Mouse (Mus musculus) adrenal gland, adult (tissue): ENCODE measurements around the gene Gmpr.
"Not testable (repeated sequence)": the region's sequence is repeated elsewhere in the genome, so short reads cannot be mapped to it uniquely, and the experiment has no call there.

Source experiments
- DNase-seq, 2 experiments: peaks; one replicate each; pipeline ENCODE4 v3.0.0; 2022 to 2023; ENCODE audit warnings: low spot score in 1 of 2; ENCODE audit not compliant: inconsistent age in 2 of 2

Gene Gmpr

DNA sequence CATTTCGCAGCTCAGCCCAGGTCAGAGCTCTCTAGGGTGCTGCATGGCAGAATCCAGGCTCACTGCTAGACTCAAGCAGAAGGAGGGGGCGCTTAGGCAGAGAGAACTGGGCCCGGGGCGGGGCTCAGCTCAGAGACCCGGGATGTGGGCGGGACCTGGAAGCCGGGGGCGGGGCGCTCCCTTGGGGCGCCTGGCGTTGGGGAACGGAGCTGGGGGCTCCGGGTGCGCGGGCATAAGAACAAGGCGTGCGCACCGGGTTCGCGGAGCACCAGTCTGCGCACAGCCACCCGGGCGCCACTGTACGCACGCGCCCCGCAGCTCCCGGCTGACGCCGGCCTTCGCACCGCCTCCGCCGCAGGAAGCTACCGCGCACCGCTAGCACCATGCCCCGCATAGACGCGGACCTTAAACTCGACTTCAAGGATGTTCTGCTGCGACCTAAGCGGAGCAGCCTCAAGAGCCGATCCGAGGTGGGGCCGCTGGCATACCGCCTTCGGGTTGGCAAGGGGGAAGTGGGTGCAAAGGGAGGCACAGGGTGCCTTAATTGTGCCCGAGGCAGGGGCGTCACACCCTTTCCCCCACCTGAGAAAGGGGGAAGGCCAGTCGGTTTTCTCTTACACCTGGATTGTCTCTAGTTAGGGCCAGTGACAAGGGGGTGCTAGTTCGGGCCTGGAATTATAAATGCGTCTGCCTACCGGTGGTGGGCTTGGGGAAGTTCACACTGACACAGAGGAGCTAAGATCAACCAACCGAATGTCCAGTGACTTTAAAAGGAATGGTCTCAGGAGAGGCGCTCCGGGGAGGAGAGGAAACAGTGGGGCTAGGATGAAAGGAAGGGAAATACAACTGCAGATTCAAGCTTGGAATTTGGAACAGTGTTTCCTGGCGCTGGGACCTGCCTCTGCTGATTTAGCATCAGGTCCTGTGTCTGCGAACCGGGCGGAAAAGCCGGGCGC lies at the start of gene Gmpr:
Gene Gmpr, plus strand, starts transcription at position 171 of the 956 bp plus-strand sequence.
- peak; percentile 86 to 92 for DNase-seq

DNA sequence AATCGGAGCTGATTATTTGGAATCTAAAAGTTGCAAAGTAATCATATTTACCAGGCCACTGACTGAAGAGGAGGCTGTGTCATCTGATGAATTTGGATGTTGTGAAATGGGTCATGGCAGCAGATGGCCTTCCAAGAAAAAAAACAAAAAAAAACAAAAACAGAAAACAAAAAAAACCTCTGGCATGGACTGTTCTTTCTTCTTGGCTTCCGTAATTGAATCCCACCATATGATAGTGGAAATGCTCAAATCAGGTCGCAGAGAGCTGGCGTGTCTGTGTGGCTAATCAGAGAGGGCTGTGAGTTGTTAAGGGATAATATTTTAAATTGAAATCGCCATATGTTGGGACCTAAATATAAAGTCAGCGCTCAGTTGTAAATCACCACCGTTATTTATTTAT lies 49.8 kb upstream of the Gmpr start:
- no peak for DNase-seq

DNA sequence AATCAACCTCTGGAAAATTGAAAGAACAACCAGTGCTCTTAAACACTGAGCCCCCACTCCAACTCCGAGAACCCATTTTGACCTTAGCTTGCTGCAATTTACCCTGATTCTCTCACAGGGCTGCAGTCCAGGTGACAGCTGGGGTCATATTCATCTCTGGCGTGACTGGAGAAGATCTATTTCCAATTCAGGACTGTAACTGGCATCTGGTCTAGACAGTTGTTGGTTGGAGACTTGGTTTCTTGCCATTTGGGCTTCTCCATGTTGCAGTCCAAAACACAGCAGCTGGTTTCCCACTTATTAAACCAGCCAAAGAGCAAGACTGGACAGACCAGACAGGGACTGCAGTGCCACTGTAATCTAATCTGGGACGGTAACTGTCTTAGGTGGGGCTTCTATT lies 47.1 kb upstream of the Gmpr start:
- DNase-seq = no peak

GRCm38 (mm10) chr13:45461370-45461958 lies 45.8 kb upstream of the Gmpr start:
- no peak for DNase-seq

GRCm38 (mm10) chr13:45465616-45466015 lies 41.6 kb upstream of the Gmpr start:
- peak; percentile 36 to 74 for DNase-seq

DNA sequence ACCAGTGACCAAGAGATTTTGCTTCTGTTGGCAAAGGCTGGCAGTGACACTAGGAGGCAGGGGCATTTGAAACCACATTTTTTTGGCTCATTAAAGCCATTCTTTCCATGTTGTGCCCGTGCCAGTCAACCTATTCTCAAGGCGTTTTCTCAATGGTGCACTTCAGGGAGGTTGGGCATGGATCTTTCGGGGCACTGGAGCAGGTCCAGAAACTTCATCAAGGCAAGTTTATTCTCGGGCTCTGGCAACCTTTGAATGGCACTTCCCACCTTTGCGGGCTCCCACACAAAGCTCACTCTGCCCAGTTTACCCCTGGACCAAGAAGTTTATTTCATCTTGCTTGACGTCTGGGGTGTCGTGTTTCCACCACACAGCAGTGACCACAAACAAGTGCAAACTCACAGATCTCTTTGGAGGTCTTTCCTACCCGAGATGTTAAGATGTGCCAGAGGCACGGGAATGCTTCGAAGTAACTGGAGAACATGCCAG lies 41.2 kb upstream of the Gmpr start:
- no peak for DNase-seq

DNA sequence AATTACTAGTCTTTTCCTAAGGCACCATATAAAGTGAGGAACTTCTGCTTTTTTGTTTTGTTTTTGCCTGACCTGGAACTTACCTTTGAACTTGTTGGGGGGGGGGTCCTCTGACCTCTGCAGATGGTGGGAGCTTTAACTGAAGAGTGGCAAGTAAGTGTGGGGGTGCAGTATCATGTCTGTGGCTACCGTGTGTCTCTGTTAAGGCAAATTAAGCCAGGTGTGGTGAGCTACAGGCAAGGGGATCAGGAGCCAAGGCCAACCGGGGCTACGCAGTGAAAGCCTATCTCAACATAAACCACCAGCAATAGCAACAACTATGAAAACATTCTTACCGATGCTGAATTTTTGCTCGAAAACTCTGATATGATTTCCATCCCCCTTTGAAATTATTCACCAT lies 38.5 kb upstream of the Gmpr start:
- DNase-seq = no peak

DNA sequence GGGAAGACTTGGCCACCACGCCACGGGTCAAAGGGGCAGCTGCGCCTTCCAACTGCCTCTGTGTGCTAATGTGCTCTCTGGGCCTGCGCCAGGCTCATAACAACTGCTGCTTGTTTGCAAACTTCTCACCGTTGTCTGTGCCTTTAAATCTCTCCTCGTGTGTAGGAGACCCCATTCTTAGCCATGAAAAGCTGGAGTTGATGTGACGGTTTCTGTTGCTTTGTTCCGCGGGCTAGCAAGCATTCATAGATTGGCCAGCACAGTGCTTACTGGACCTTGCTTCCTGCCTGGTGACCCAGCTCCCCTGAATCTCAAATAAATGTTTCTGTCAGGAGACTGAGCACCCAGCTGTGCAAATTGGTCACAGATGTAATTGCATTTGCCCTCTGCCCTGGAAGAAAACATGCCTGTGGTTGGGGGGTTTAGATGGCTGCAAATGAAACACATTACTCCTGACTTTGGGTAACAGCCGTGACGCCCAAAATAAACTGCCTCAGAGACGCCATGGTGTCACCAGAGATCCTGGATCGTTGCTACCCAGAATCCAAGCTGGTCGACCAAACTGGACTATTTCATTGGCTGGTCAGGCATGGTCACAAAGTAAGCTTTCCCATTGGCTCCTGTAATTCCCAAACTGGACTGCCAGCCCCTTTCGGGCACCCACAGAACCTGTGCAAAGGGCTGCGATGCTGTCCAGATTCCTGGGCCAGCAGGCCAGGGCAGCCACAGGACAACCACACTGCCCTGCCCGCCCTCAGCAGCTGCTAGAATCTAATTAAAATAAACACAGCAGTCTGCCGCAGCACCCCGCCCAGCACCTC lies 37.6 kb upstream of the Gmpr start:
- peak in 1 of 2 experiments; percentile 37 for DNase-seq

GRCm38 (mm10) chr13:45473311-45473710 lies 33.9 kb upstream of the Gmpr start:
- no peak for DNase-seq

DNA sequence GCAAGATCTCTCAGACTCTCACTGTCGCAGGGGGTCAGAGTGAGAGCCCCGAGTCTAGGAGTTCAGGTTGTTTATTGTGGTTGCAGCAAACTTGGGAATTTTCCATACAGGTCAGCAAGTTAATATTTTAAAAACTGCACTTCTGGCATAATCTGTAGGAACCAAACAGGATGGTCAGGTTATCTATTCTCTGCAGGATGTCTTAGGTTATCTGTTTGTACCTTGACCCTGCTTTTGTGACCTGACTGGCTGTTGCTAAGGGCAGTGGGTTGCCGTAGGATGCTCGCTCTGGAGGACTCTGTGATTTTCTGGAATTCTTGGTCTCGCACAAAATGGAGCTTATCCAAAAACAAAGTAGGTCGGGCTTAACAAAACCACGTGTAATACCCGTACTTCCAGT lies 31.9 kb upstream of the Gmpr start:
- no peak for DNase-seq

GRCm38 (mm10) chr13:45477183-45477582 lies 30.1 kb upstream of the Gmpr start:
- peak; percentile 63 to 94 for DNase-seq

- DNase-seq = no peak
Observed at GRCm38 (mm10) chr13:45479951-45480350, 27.3 kb upstream of the Gmpr start.

- DNase-seq = no peak
Observed at GRCm38 (mm10) chr13:45483215-45483614, 24.0 kb upstream of the Gmpr start.

DNA sequence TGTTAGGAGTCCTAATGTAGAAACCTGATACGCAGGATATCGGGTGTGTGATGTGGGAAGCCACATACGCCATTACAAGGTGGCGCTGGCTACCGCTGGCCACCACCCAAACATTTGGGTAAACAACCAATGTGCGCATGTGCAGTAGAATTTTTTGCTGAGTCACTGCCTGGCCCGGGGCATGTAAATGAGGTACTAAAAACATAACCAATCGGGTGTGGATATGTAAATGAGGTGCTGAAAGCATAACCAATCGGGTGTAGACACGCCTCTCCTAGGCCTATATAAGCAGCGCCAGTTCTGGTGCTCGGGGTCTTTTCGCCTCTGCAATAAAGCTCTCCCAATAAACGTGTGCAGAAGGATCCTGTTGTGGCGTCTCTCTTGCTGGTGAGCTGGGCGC lies 23.3 kb upstream of the Gmpr start:
- DNase-seq = not testable (repeated sequence)

DNA sequence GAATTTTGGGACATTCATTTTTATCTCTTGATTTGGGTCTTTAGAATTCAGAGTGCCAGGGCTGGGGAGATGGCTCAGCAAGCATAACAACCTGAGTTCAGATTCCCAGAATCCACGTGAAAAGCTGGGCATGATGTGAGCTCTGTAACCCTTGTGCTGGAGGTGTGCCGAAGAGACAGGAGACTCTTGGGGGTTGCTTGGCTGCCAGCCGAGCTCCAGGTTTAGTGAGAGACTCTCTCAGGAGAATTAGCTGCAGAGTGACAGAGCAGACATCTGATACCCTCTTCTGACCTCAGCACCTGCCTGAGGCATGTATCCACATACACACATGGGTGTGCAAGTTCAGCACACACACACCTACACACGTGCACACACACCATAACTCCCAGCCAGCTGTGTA lies 21.6 kb upstream of the Gmpr start:
- DNase-seq = peak in 1 of 2 experiments; percentile 57

DNA sequence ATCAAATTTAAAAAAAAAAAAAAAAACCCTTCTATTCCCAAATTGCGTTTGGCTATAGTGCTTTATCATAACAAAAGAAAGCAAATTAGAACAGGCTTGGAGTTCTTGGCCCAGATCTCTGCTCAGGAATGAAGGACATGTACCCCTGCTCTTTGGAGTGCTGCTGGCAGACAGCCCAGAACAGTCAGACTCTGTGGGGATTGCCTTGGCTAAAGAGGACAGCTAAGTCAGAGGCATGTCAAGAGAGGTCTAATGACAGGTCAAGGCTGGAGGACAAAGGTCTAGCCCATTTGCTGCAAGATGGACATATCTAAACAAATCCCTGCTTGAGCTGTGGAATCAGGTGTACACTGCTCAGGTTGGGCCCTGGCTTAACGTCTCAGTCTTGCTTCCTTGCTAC lies 20.6 kb upstream of the Gmpr start:
- peak; percentile 93 to 95 for DNase-seq

DNA sequence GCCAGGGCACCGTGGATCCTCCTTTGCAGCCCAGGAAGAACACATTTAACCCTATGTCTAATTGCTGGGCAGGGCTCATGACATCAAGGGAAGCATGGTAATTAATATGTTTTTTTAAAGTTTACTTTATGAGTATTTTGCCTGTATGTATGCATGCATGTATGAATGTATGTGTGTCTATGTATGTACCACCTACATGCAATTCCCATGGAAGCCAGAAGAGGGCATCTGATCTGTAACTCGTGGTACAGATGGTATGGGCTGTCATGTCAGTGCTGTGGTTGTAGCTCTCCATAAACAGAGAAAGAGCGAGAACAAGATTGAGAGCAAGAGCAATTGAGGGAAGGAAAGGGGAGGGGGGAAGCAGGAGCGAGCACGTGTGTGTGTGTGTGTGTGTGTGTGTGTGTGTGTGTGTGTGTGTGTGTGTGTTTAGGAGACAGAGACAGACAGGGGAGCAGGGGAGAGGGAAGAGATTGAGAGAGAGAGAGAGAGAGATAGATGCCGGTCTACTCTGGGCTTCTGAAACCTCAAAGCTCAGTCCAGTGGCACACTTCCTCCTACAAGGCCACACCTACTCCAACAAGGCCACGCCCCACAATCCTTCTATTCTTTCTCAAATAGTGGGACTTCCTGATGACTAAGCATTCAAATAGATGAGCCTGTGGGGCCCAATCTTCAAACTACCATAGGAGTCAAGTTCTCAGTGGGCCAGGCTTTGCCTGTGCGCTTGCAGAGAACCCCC lies 15.1 kb upstream of the Gmpr start:
- DNase-seq = no peak

DNA sequence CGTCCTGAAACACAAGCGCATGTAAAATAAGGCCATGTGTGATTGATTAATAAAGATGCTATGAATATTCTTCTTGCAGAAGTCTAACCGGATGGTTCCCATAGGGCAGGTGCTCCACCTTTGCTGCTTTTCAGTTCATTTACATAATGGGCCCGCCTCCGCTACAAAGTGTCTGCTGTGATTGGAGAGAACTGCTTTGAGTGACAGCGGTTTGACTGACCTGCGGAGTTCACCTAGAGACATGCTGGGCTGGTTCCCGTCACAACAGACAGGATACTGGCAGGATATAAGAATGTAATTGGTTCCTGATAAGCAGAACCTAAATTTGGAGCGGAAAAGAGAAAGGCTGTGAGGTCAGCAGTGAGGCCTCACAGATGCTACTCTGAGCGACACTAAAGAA lies 13.4 kb upstream of the Gmpr start:
- DNase-seq = no peak

DNA sequence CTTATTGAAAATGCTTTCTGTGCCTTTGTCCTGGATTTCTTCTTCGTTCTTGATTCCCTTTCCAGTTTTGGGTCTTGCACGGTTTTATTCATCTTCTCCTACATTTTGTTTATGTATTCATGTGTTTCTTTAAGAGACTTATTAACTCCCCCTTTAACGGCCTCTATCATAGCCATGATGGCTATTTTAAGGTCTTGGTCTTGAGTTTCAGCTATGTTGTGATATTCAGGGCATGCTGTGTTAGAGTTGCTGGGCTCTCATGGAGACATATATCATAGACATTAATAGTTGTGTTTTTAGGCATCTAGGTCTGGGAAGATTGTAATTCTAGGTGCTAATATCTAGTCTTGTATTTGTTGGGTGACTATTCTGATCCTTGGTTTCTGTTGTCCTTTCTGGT lies 8.6 kb upstream of the Gmpr start:
- DNase-seq = no peak

GRCm38 (mm10) chr13:45499391-45499790 lies 7.9 kb upstream of the Gmpr start:
- DNase-seq = no peak

- no peak for DNase-seq
Observed at GRCm38 (mm10) chr13:45499906-45500305, 7.3 kb upstream of the Gmpr start.
